ENCODE assay signal across 8 mouse cellular contexts in the genomic region with DNA sequence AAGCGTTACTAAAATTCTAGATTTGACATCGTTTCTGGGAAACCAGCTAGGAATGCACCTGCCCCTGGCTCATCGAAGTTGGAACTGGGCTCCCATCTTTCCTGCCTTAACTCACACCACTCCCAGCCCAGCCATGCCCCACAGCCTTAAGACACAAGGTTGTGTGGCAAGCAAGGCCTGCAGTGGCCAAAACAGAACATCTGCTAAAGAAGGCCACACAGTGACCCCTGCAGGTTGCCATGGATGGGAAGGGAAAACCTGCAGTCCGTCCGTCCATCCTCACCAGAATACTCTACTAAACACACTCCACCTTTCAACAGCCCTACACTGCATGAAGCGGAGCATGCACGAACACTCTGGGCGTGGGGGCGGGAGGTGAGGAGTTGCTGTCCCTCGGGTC. TPM values are rescaled to one million over a fixed set of nuclear protein-coding genes. Genes with fewer than 3 reads are reported as not detected.
A peak's percentile ranks its signal among the peaks of the same experiment; 100 is the strongest.
DNase-seq lines count a peak whose midpoint lies in the region; ATAC-seq lines count a peak whose summit lies in the region.

No protein-coding gene starts in this region.

- H3K36me3 ChIP-seq in neural tube, embryonic 12.5 days = no peaks in the 10 kb centered on the region
- H3K36me3 ChIP-seq in embryonic facial prominence, embryonic 14.5 days (ENCODE audit: control insufficient read depth, insufficient read depth, low read length) = no peaks in the 10 kb centered on the region
- H3K36me3 ChIP-seq in limb, embryonic 15.5 days = no peaks in the 10 kb centered on the region
- H3K36me3 ChIP-seq in neural tube, embryonic 15.5 days = no peaks in the 10 kb centered on the region

- ATAC-seq in neural tube, embryonic 12.5 days (ENCODE audit: low FRiP score, low read depth) = no peak
- 0 out of 2 replicates have a peak, but pooled peaks have one; percentile 34 for ATAC-seq in embryonic facial prominence, embryonic 14.5 days (ENCODE audit: low read depth)
- ATAC-seq in limb, embryonic 15.5 days (ENCODE audit: insufficient number of reproducible peaks, low FRiP score, low TSS enrichment, low read depth) = no peak
- ATAC-seq in neural tube, embryonic 15.5 days (ENCODE audit: low FRiP score) = 0 out of 2 replicates have a peak, but pooled peaks have one; percentile 27

- no peaks in the 10 kb centered on the region for H3K9me3 ChIP-seq in neural tube, embryonic 12.5 days
- no peaks in the 10 kb centered on the region for H3K9me3 ChIP-seq in embryonic facial prominence, embryonic 14.5 days (ENCODE audit: control insufficient read depth, low read length)
- H3K9me3 ChIP-seq in limb, embryonic 15.5 days = no peaks in the 10 kb centered on the region
- no peaks in the 10 kb centered on the region for H3K9me3 ChIP-seq in neural tube, embryonic 15.5 days (replicated peaks)

- H3K27ac ChIP-seq in neural tube, embryonic 12.5 days = peak overlapping the region; percentile 47; the same call in 1 of the 2 replicates
- H3K27ac ChIP-seq in embryonic facial prominence, embryonic 14.5 days (replicated peaks; ENCODE audit: low read depth, low read length) = peak overlapping the region; percentile 84
- H3K27ac ChIP-seq in limb, embryonic 15.5 days = peak overlapping the region; percentile 76
- H3K27ac ChIP-seq in neural tube, embryonic 15.5 days (replicated peaks) = peak overlapping the region; percentile 84

- intact Hi-C loops in heart, postnatal 10 days (cut with DNase I) = loop anchor here (2.0 kb wide), 1 partner anchor 76 kb away; no protein-coding TSS in a partner anchor

- no peak overlapping the region; the same call in 1 of the 2 replicates for H3K4me2 ChIP-seq in neural tube, embryonic 12.5 days (replicated peaks)
- H3K4me2 ChIP-seq in embryonic facial prominence, embryonic 14.5 days (ENCODE audit: low read depth, low read length) = peak overlapping the region; percentile 16; the same call in 1 of the 2 replicates
- no peak overlapping the region for H3K4me2 ChIP-seq in limb, embryonic 15.5 days
- H3K4me2 ChIP-seq in neural tube, embryonic 15.5 days = peak overlapping the region; percentile 25; the same call in 1 of the 2 replicates

- DNase-seq in neural tube, embryonic 10.5 days (ENCODE audit: extremely low spot score, low spot score) = no peak
- DNase-seq in embryonic facial prominence, embryonic 14.5 days (ENCODE audit: low spot score) = peak; percentile 13
- DNase-seq in heart, postnatal 10 days = peak; percentile 50 to 71
- DNase-seq in yolk sac, embryonic 10.5 days (ENCODE audit: low spot score) = no peak
- DNase-seq in left cerebral cortex, adult 8-10 months (ENCODE audit: low spot score in 2 of 2) = no peak

- WGBS in neural tube, embryonic 12.5 days = 84% methylated on average over 10 of the region's 10 CpGs
- 80% methylated on average over 10 of the region's 10 CpGs for WGBS in embryonic facial prominence, embryonic 14.5 days
- WGBS in limb, embryonic 15.5 days = 74% methylated on average over 10 of the region's 10 CpGs
- 80% methylated on average over 10 of the region's 10 CpGs for WGBS in neural tube, embryonic 15.5 days

- peaks cover 23% of the 10 kb centered on the region for H3K4me1 ChIP-seq in neural tube, embryonic 12.5 days
- peaks cover 13% of the 10 kb centered on the region for H3K4me1 ChIP-seq in embryonic facial prominence, embryonic 14.5 days (ENCODE audit: control insufficient read depth, insufficient read depth, low read length)
- H3K4me1 ChIP-seq in limb, embryonic 15.5 days = peaks cover 25% of the 10 kb centered on the region
- H3K4me1 ChIP-seq in neural tube, embryonic 15.5 days = peaks cover 36% of the 10 kb centered on the region

- no peak overlapping the region for H3K9ac ChIP-seq in neural tube, embryonic 12.5 days
- peak overlapping the region; percentile 50; the same call in 1 of the 2 replicates for H3K9ac ChIP-seq in embryonic facial prominence, embryonic 14.5 days (ENCODE audit: low read depth, low read length)
- H3K9ac ChIP-seq in limb, embryonic 15.5 days = no peak overlapping the region
- H3K9ac ChIP-seq in neural tube, embryonic 15.5 days (replicated peaks) = no peak overlapping the region

- no peaks in the 10 kb centered on the region for H3K27me3 ChIP-seq in neural tube, embryonic 12.5 days (replicated peaks)
- H3K27me3 ChIP-seq in embryonic facial prominence, embryonic 14.5 days (replicated peaks; ENCODE audit: control insufficient read depth, insufficient read depth, low read length) = no peaks in the 10 kb centered on the region
- no peaks in the 10 kb centered on the region for H3K27me3 ChIP-seq in limb, embryonic 15.5 days
- no peaks in the 10 kb centered on the region for H3K27me3 ChIP-seq in neural tube, embryonic 15.5 days (replicated peaks)

- no peak overlapping the region for H3K4me3 ChIP-seq in neural tube, embryonic 12.5 days
- H3K4me3 ChIP-seq in embryonic facial prominence, embryonic 14.5 days (ENCODE audit: low read depth, low read length) = no peak overlapping the region
- no peak overlapping the region for H3K4me3 ChIP-seq in limb, embryonic 15.5 days
- no peak overlapping the region for H3K4me3 ChIP-seq in neural tube, embryonic 15.5 days (replicated peaks)

RNA-seq across cellular contexts. Expression of gene Spen, which starts 31.5 kb away (rescaled TPM):
- polyA plus RNA-seq in neural tube, embryonic 12.5 days (2016; fragmentation: Nextera tagmentation; extraction: Ambion mirVana) = 21.1 and 21.3 TPM in 2 replicates
- polyA plus RNA-seq in embryonic facial prominence, embryonic 14.5 days (2014; fragmentation: Nextera tagmentation; extraction: Ambion mirVana) = 9.4 and 12.5 TPM in 2 replicates
- total RNA-seq in heart, postnatal 10 days (2021) = 10 to 100 TPM; 32.1 to 34.2 TPM
- polyA plus RNA-seq in limb, embryonic 15.5 days (2015; fragmentation: Nextera tagmentation; extraction: Ambion mirVana) = 7.2 and 9.0 TPM in 2 replicates
- 13.4 and 13.7 TPM in 2 replicates for polyA plus RNA-seq in neural tube, embryonic 15.5 days (2015; fragmentation: Nextera tagmentation; extraction: Ambion mirVana)
- total RNA-seq in left cerebral cortex, adult 8-10 months (2022) = 10 to 100 TPM; 57.2 to 66.6 (median 62.1) TPM

Comparison
In these comparisons a context has a peak if more than half of its experiments do, and no peak if none do; other contexts are left out.
1. ATAC-seq: peak in embryonic facial prominence, embryonic 14.5 days (single experiment) and neural tube, embryonic 15.5 days (single experiment); none in neural tube, embryonic 12.5 days (single experiment) and limb, embryonic 15.5 days (single experiment).
2. H3K4me2 ChIP-seq: peak in embryonic facial prominence, embryonic 14.5 days (single experiment) and neural tube, embryonic 15.5 days (single experiment); none in neural tube, embryonic 12.5 days (single experiment) and limb, embryonic 15.5 days (single experiment).
3. DNase-seq: peak in embryonic facial prominence, embryonic 14.5 days (single experiment) and heart, postnatal 10 days (2 of 2); none in neural tube, embryonic 10.5 days (single experiment), yolk sac, embryonic 10.5 days (single experiment) and left cerebral cortex, adult 8-10 months (0 of 2).
4. Peak in every context shown above with its lines, with median percentiles within 50 percentile points of each other: H3K27ac ChIP-seq.